Mouse (Mus musculus) limb, embryonic 15.5 days (tissue): ENCODE results near the gene Celsr3. TPM values are rescaled to one million over a fixed set of nuclear protein-coding genes. Genes with fewer than 3 reads are reported as not detected.

Experiments
- microRNA-seq: library from miRNA; unstranded; fragments of <30 nt; microRNA quantifications from one replicate; pipeline ENCODE4, GENCODE M21; 2016
- polyA plus RNA-seq: library from polyadenylated mRNA; unstranded; fragments of >200 nt; fragmentation: Nextera tagmentation; extraction: Ambion mirVana; gene quantifications from 2 replicates; pipeline ENCODE4 v1.2.1, GENCODE M21; 2015

Gene Celsr3
- polyA plus RNA-seq, 1 experiment from 2014 or later: 0.08 TPM

Small RNA genes lying within 50 kb of the gene (microRNA-seq; reads per million reads assigned to microRNA genes)
- not detected for gene Gm23156

Other genes with a start within 250 kb of the Celsr3 start
- gene Wdr6, start 247.6 kb upstream of the Celsr3 start, polyA plus RNA-seq: 89.6 and 95.0 TPM in 2 replicates
- 8.8 and 10.8 TPM in 2 replicates for gene P4htm, start 228.7 kb upstream of the Celsr3 start, polyA plus RNA-seq
- gene Arih2, start 176.9 kb upstream of the Celsr3 start, polyA plus RNA-seq: 43.8 and 44.4 TPM in 2 replicates
- gene Slc25a20, start 164.2 kb upstream of the Celsr3 start, polyA plus RNA-seq: 37.1 and 38.3 TPM in 2 replicates
- gene Prkar2a, start 137.0 kb upstream of the Celsr3 start, polyA plus RNA-seq: 24.2 and 28.2 TPM in 2 replicates
- 86.7 and 99.7 TPM in 2 replicates for gene Ip6k2, start 42.5 kb upstream of the Celsr3 start, polyA plus RNA-seq
- 17.7 and 19.0 TPM in 2 replicates for gene Nckipsd, start 18.0 kb upstream of the Celsr3 start, polyA plus RNA-seq
- gene Slc26a6, start 27.0 kb downstream of the Celsr3 start, polyA plus RNA-seq: 12.7 and 13.8 TPM in 2 replicates
- gene Tmem89, start 88.3 kb downstream of the Celsr3 start, polyA plus RNA-seq: 0.31 TPM in 1 of 2 replicates, not detected in the other
- 427 and 499 TPM in 2 replicates for gene Uqcrc1, start 110.3 kb downstream of the Celsr3 start, polyA plus RNA-seq
- 19.4 and 24.4 TPM in 2 replicates for gene Col7a1, start 127.3 kb downstream of the Celsr3 start, polyA plus RNA-seq
- gene Ucn2, start 159.7 kb downstream of the Celsr3 start, polyA plus RNA-seq: 0.46 TPM in 1 of 2 replicates, not detected in the other
- gene Pfkfb4, start 165.5 kb downstream of the Celsr3 start, polyA plus RNA-seq: 10.0 and 11.8 TPM in 2 replicates
- 108 and 123 TPM in 2 replicates for gene Shisa5, start 212.2 kb downstream of the Celsr3 start, polyA plus RNA-seq
- 16.0 and 17.2 TPM in 2 replicates for gene Trex1, start 233.4 kb downstream of the Celsr3 start, polyA plus RNA-seq
- 25.4 and 27.4 TPM in 2 replicates for gene Atrip, start 247.8 kb downstream of the Celsr3 start, polyA plus RNA-seq